Mouse (Mus musculus) gastrocnemius, adult 8-10 months (tissue): ENCODE results near the gene Ankrd33. TPM values are rescaled to one million over a fixed set of nuclear protein-coding genes. Genes with fewer than 3 reads are reported as not detected.

ENCODE experiments used
- DNase-seq, 2 experiments: peaks; one replicate each; pipeline ENCODE4 v3.0.0; 2022; ENCODE audit warnings: low spot score in 2 of 2
- total RNA-seq, 4 experiments: library from RNA; stranded (reverse); gene quantifications; 2 replicates each; pipeline ENCODE4 v1.2.4; 2022

Gene Ankrd33
- total RNA-seq, 4 experiments from 2014 or later = not detected

GRCm38 (mm10) chr15:101122290-101122589, 6.7 kb downstream of the Ankrd33 start:
- no peak for DNase-seq

- DNase-seq = no peak
Observed at GRCm38 (mm10) chr15:101123202-101123601, 7.6 kb downstream of the Ankrd33 start.

GRCm38 (mm10) chr15:101125561-101125960, 10.0 kb downstream of the Ankrd33 start:
- no peak for DNase-seq

- DNase-seq = peak in 1 of 2 experiments; percentile 48
Observed at GRCm38 (mm10) chr15:101126876-101127544, 11.5 kb downstream of the Ankrd33 start.

GRCm38 (mm10) chr15:101128181-101129089, 12.9 kb downstream of the Ankrd33 start, which contains the start of gene Acvrl1:
Gene Acvrl1, plus strand, starts transcription at chr15:101128522.
- DNase-seq = peak in 1 of 2 experiments; percentile 51

- DNase-seq = no peak
Observed at GRCm38 (mm10) chr15:101129412-101129811, 13.9 kb downstream of the Ankrd33 start.

GRCm38 (mm10) chr15:101131498-101131897, 15.9 kb downstream of the Ankrd33 start:
- no peak for DNase-seq

- no peak for DNase-seq
Observed at GRCm38 (mm10) chr15:101132041-101132440, 16.5 kb downstream of the Ankrd33 start.

GRCm38 (mm10) chr15:101132761-101133160, 17.2 kb downstream of the Ankrd33 start:
- no peak for DNase-seq

- no peak for DNase-seq
Observed at GRCm38 (mm10) chr15:101133993-101134704, 18.6 kb downstream of the Ankrd33 start.

GRCm38 (mm10) chr15:101135405-101135804, 19.9 kb downstream of the Ankrd33 start:
- no peak for DNase-seq

GRCm38 (mm10) chr15:101137455-101137854, 21.9 kb downstream of the Ankrd33 start:
- no peak for DNase-seq

GRCm38 (mm10) chr15:101138675-101139074, 23.1 kb downstream of the Ankrd33 start:
- DNase-seq = no peak

- DNase-seq = peak; percentile 62 to 76
Observed at GRCm38 (mm10) chr15:101139885-101140284, 24.3 kb downstream of the Ankrd33 start.

- no peak for DNase-seq
Observed at GRCm38 (mm10) chr15:101140587-101140986, 25.0 kb downstream of the Ankrd33 start.

- peak in 1 of 2 experiments; percentile 47 for DNase-seq
Observed at GRCm38 (mm10) chr15:101141061-101141541, 25.5 kb downstream of the Ankrd33 start.

- peak in 1 of 2 experiments; percentile 41 for DNase-seq
Observed at GRCm38 (mm10) chr15:101142672-101143071, 27.1 kb downstream of the Ankrd33 start.

GRCm38 (mm10) chr15:101143494-101143893, 27.9 kb downstream of the Ankrd33 start:
- peak; percentile 88 to 94 for DNase-seq

GRCm38 (mm10) chr15:101144176-101144575, 28.6 kb downstream of the Ankrd33 start:
- DNase-seq = no peak

- DNase-seq = no peak
Observed at GRCm38 (mm10) chr15:101144779-101145178, 29.2 kb downstream of the Ankrd33 start.

GRCm38 (mm10) chr15:101145424-101146099, 30.0 kb downstream of the Ankrd33 start:
- peak; percentile 97 for DNase-seq
